Mouse (Mus musculus): ENCODE measurements around the gene Ecsit. TPM values are rescaled to one million over a fixed set of nuclear protein-coding genes. Genes with fewer than 3 reads are reported as not detected.
A peak's percentile ranks its signal among the peaks of the same experiment; 100 is the strongest.

Ecsit gene
- polyA plus RNA-seq (2015; fragmentation: Nextera tagmentation; extraction: Ambion mirVana): 63.9 and 65.5 TPM in 2 replicates

DNA sequence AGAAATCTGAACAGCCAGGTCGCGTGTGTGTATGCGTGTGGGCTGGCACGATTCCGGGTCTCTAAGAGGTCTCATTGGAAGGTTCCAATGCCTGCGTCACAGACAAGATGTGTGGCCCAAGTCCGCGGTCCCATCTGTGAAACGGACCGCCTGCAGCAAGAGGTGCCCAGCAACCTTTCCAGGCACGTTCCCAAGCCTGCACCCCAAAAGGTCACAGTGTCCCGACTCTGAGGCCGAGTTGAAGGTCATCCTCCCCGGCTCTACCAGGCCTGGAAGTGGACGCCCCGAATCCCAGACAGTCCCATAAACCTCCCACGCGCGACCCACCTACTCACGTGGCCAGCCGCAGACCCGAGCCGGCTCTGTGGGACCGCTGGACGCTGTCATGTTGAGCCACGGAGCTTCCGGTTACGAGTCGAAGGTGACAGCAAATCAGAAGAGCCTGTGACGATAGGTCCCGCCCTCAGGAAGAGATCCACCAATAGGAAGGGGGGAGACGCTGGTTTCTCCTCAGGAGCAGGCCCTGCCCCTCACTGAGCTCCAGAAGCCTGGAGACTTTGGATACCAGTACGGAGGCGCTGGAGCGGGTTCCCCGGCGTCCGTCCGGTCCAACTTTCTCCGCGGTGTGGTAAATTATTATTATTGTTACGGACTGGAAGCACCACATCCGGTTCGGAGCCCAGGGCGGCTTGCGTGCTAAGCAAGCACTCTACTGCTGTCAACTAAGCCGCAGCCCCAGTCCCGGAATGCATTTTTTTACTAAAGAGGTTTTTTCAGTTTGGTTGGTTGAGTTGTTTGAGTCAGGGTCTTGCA is at the start of gene Ecsit:
Gene Ecsit (minus strand): TSS at position 417 of the 813 bp plus-strand sequence.
- Histone ChIP-seq H3K9ac (replicated peaks) (peak within 1 kb of the TSS; percentile 65), H3K36me3 (peaks cover 8% of the 10 kb centered on the region; the same call in 1 of the 2 replicates), H3K4me1 (peaks cover 27% of the 10 kb centered on the region), H3K27ac (replicated peaks) (peak within 1 kb of the TSS; percentile 86), H3K27me3 (replicated peaks) (no peaks in the 10 kb centered on the region), H3K9me3 (replicated peaks) (no peaks in the 10 kb centered on the region), H3K4me2 (peak within 1 kb of the TSS; percentile 78), H3K4me3 (replicated peaks) (peak within 1 kb of the TSS; percentile 63)
- under 1% methylated on average over 48 of the region's 48 CpGs for WGBS
- peak; percentile 99 for ATAC-seq (ENCODE audit: low FRiP score)

DNA sequence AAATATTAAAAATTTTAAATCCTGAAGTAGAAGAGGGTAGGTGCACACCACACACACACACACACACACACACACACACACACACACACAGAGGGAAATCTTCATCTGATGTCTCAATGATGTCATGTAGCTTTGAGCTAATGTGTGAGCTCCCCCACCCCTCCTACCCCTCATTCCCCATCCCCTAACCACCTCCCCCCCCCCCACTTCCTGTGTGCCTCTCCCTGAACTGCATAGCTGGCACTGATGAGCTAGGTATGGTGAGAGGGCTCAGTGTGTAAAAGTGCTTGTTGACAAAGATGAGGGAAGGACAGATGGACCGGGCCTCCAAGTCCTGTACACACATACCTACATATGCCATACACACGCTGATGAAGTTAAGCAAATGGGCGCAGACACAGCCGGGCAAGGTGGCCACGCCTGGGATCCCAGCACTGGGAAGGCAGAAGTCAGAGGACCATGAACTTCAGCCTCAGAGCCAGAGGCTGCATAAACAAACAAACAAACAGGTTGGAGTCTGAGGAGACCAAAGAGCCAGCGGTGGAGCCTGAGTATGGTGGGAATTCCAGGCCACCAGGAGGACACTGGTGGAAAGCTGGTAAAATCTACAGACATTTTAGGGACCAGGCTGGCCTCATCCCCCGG is 49.1 kb upstream of the Ecsit start:
- ATAC-seq (ENCODE audit: low FRiP score): no peak
- no peaks in the 10 kb centered on the region for H3K36me3 ChIP-seq
- H3K4me3 ChIP-seq (replicated peaks): no peak overlapping the region
- no peak overlapping the region for H3K4me2 ChIP-seq
- H3K9me3 ChIP-seq (replicated peaks): no peaks in the 10 kb centered on the region
- WGBS: 93% methylated on average over 7 of the region's 7 CpGs
- peaks cover 27% of the 10 kb centered on the region for H3K27me3 ChIP-seq (replicated peaks)
- no peak overlapping the region for H3K27ac ChIP-seq (replicated peaks)
- H3K4me1 ChIP-seq: peaks cover 12% of the 10 kb centered on the region
- no peak overlapping the region for H3K9ac ChIP-seq (replicated peaks)

DNA sequence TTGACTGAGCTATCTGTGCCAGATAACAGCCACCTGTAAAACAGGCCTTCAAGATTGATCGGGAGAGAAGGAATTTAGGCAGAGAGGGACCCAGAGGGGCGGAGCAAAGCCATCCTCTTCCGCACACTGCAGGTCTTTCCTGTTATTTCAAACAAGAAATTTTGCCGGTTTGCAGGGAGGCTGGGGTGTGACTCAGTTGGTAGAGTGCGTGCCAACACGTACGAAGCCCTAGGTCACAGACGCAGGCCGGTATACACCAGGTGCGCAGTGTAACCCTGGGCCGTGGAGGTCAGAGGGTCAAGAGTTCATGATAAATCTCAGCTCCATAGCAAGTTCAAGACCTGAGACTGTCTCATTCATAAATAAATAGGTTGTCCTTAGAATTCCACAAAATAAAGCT is 47.0 kb upstream of the Ecsit start:
- no peak overlapping the region for H3K4me3 ChIP-seq (replicated peaks)
- no peaks in the 10 kb centered on the region for H3K9me3 ChIP-seq (replicated peaks)
- whole genome bisulfite sequencing: 51% methylated on average over 11 of the region's 11 CpGs
- no peak overlapping the region for H3K27ac ChIP-seq (replicated peaks)
- H3K27me3 ChIP-seq (replicated peaks): peaks cover 27% of the 10 kb centered on the region
- peak overlapping the region; percentile 46 for H3K4me2 ChIP-seq
- H3K9ac ChIP-seq (replicated peaks): no peak overlapping the region
- H3K36me3 ChIP-seq: no peaks in the 10 kb centered on the region
- peaks cover 11% of the 10 kb centered on the region for H3K4me1 ChIP-seq
- no peak for ATAC-seq (ENCODE audit: low FRiP score)

DNA sequence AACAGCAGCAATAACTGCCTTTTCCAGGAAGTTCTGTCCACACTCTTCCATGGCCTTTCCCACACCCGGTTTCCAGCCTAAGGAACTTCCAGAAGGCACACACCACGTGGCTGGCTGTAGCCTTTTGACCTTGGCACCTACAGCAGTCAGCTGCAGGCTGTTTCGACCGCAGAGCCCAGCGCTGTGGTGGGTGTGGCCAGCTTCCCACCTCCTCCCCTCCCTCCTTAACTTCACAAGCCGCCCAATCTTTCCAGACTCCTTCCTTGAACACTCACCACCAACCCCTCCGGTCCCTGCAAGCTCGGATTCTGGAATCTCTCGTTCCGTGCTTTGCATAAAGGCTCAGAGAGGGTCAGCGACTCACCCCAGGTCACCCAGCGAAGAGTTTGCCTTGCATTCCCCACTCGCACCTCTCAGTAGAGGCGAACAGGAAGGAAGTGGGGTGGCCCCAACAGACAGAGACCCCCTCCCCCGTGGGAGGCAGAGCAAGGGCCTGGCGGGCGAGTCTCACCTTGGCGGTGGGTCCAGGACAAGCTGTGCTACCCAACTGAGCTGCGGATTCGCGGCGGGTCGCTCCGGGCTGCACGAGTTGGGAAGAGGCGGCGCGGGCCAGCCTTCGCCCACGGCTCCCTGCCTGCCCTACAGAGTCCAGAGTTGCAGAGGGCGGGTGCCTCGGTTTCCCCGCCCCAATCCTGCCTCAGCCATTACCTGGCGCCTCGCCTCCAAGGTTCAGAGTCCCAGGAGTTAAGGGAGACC is 46.2 kb upstream of the Ecsit start:
- Histone ChIP-seq H3K36me3 (no peaks in the 10 kb centered on the region), H3K4me3 (replicated peaks) (peak overlapping the region; percentile 19)

DNA sequence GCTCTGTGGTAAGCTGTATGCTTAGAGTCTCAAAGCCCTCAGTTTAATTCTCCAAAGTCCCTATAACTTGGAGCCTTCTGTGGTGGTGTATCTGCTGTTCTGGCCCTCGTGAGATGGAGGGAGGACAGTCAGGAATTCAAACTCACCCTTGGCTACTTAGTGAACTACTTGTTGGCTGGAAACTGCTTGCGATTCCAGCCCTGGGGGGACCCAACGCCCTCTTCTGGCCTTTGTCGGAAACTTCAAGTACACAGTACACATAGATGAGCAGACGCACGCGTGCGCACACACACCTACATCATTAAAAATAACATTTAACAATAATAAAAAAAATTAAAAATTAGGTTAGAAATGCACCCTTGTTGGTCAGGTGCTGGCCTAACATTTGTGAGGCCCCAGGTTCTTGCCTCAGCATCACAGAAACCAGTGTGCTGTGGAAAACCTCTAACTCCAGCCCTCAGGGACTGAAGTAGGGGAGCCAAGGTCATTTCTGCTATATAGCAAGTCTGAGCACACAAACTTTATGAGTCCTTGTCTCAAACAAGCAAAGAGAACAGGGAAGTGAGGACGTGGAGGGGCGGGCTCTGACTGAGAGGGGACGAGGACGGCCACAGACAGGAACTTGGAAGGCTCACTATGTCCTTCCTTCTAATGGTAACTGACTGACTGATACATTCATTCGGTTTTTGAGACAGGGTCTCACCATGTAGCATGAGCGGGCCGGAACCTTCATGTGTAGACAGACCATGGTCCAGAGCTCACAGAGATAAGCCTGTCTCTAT is 40.2 kb upstream of the Ecsit start:
- no peak overlapping the region for H3K4me3 ChIP-seq (replicated peaks)
- WGBS: 91% methylated on average over 15 of the region's 15 CpGs

More for the DNA sequence above, 46.2 kb upstream of the Ecsit start:
- peaks cover 9% of the 10 kb centered on the region for H3K4me1 ChIP-seq
- peaks cover 27% of the 10 kb centered on the region for H3K27me3 ChIP-seq (replicated peaks)
- ATAC-seq (ENCODE audit: low FRiP score): no peak
- H3K9ac ChIP-seq (replicated peaks): no peak overlapping the region
- H3K27ac ChIP-seq (replicated peaks): no peak overlapping the region
- peak overlapping the region; percentile 46 for H3K4me2 ChIP-seq
- 3% methylated on average over 35 of the region's 35 CpGs for WGBS
- H3K9me3 ChIP-seq (replicated peaks): no peaks in the 10 kb centered on the region

DNA sequence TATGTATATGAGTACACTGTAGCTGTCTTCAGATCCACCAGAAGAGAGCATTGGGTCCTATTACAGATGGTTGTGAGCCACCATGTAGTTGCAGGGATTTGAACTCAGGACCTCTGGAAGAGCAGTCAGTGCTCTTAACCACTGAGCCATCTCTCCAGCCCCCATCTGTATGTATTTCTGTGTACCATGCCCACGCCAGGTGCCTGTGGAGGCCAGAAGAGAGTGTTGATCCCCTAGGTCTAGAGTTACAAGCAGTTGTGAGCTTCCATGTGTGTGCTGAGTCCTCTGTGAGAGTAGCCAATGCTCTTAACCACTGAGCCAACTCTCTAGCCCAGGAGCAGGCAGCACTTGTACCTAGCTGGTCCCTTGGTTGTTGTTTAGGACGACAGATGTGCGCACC is 38.9 kb upstream of the Ecsit start:
- WGBS: 91% methylated on average over 3 of the region's 3 CpGs
- no peaks in the 10 kb centered on the region for H3K4me1 ChIP-seq
- no peak overlapping the region for H3K27ac ChIP-seq (replicated peaks)
- H3K4me2 ChIP-seq: no peak overlapping the region
- H3K9me3 ChIP-seq (replicated peaks): no peaks in the 10 kb centered on the region
- no peak for ATAC-seq (ENCODE audit: low FRiP score)
- peaks cover 6% of the 10 kb centered on the region; the same call in 1 of the 2 replicates for H3K27me3 ChIP-seq (replicated peaks)
- H3K36me3 ChIP-seq: no peaks in the 10 kb centered on the region
- no peak overlapping the region for H3K4me3 ChIP-seq (replicated peaks)
- no peak overlapping the region for H3K9ac ChIP-seq (replicated peaks)

More for the DNA sequence above, 40.2 kb upstream of the Ecsit start:
- H3K27me3 ChIP-seq (replicated peaks): peaks cover 9% of the 10 kb centered on the region
- no peaks in the 10 kb centered on the region for H3K9me3 ChIP-seq (replicated peaks)
- H3K36me3 ChIP-seq: no peaks in the 10 kb centered on the region
- H3K9ac ChIP-seq (replicated peaks): no peak overlapping the region
- no peak overlapping the region for H3K27ac ChIP-seq (replicated peaks)
- H3K4me2 ChIP-seq: no peak overlapping the region
- ATAC-seq (ENCODE audit: low FRiP score): no peak
- H3K4me1 ChIP-seq: no peaks in the 10 kb centered on the region

DNA sequence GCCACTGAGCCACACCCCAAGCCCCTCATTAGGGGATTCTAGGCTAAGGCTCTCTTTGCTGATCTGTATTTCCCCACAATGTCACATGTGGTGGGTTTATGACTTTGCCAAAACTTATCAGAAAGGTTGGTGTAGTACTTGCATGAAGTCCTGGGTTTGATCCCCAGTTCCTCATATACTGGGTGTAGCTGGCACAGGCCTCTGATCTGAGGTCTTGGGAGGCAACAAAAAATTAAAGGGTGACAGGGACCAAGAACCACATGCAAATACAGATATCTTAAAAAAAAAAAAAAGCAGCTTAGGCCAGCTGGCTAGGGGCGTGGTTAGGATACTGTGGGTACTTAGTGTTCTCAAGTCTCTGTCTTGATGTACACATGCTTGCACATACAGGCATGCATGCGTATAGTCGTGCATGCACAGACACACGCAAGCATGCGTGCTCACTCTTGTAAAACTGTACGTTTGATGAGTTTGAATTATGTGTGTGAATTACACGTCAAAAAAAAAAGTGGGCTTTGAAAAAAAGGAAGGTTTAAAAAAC is 37.9 kb upstream of the Ecsit start:
- Histone ChIP-seq H3K36me3 (no peaks in the 10 kb centered on the region), H3K4me1 (peaks cover under 1% of the 10 kb centered on the region; the same call in 1 of the 2 replicates), H3K27me3 (replicated peaks) (peaks cover 6% of the 10 kb centered on the region; the same call in 1 of the 2 replicates), H3K4me3 (replicated peaks) (no peak overlapping the region), H3K9ac (replicated peaks) (no peak overlapping the region), H3K27ac (replicated peaks) (no peak overlapping the region), H3K4me2 (no peak overlapping the region), H3K9me3 (replicated peaks) (no peaks in the 10 kb centered on the region)
- ATAC-seq (ENCODE audit: low FRiP score): no peak
- WGBS: 91% methylated on average over 7 of the region's 7 CpGs

DNA sequence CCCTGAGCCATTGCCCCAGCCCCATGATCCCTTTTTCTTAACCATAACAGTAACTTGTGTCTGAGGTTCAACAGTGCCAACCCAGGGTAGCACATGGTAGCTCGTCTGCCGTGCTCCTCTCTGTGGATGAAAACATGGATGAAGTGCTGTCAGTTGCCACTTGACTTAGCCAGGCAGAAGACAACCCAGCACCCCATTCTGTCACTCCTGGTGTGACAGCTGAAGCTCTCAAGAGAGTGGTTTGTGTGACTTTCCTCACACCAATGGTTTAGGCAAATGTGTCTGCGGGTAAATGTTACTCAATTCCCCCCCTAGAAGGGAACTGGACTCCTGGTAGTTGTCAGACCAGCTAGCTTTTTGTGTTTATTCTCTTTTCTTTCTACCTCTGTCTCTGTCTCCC is 36.8 kb upstream of the Ecsit start:
- no peak overlapping the region for H3K4me2 ChIP-seq
- no peak overlapping the region for H3K9ac ChIP-seq (replicated peaks)
- WGBS: 82% methylated on average over 3 of the region's 3 CpGs
- H3K4me3 ChIP-seq (replicated peaks): no peak overlapping the region
- peaks cover 9% of the 10 kb centered on the region for H3K4me1 ChIP-seq
- no peak overlapping the region for H3K27ac ChIP-seq (replicated peaks)
- no peaks in the 10 kb centered on the region for H3K9me3 ChIP-seq (replicated peaks)
- peaks cover 6% of the 10 kb centered on the region; the same call in 1 of the 2 replicates for H3K27me3 ChIP-seq (replicated peaks)
- H3K36me3 ChIP-seq: no peaks in the 10 kb centered on the region
- ATAC-seq (ENCODE audit: low FRiP score): no peak

DNA sequence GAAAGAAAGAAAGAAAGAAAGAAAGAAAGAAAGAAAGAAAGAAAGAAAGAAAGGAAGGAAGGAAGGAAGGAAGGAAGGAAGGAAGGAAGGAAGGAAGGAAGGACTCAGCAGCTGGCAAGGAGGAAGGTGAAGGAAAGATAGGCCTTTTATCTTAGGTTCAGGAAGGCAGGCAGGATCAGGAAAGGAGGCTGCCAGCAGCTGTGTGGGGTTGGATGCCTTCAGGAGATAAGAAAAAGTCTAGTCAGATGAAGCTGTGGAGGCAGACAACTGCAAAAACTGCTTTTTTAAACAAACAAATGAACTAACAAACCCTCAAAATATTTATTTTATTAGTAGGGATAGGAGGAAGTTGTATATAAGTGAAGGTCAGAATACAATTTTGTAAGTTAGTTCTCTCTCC is 36.3 kb upstream of the Ecsit start:
- no peak for ATAC-seq (ENCODE audit: low FRiP score)
- no peak overlapping the region for H3K4me3 ChIP-seq (replicated peaks)
- H3K4me1 ChIP-seq: peaks cover 9% of the 10 kb centered on the region
- H3K36me3 ChIP-seq: no peaks in the 10 kb centered on the region
- H3K27ac ChIP-seq (replicated peaks): no peak overlapping the region
- H3K4me2 ChIP-seq: no peak overlapping the region
- no peaks in the 10 kb centered on the region for H3K9me3 ChIP-seq (replicated peaks)
- H3K9ac ChIP-seq (replicated peaks): no peak overlapping the region
- H3K27me3 ChIP-seq (replicated peaks): peaks cover 6% of the 10 kb centered on the region; the same call in 1 of the 2 replicates

DNA sequence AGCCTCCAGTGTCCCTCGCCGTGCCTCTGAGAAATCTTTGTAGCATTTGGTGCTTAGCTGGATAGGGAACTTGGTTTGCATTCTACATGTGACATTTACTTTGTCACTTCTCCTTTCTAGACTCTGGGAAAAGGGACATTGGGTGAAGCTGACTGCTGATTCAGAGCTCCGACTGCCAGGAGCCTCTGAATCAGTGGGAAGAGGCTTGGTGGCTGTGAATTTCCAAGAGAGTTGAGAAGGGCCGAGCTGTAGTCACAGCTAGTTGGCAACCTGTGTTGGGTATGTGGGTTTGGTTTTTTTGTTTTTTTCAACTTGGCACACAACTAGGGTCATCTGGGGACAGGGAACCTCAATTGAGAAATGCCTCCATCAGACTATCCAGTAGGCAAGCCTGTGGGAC is 34.3 kb upstream of the Ecsit start:
- Histone ChIP-seq H3K27ac (replicated peaks) (no peak overlapping the region), H3K36me3 (no peaks in the 10 kb centered on the region), H3K4me1 (peaks cover 24% of the 10 kb centered on the region), H3K27me3 (replicated peaks) (peaks cover 6% of the 10 kb centered on the region; the same call in 1 of the 2 replicates), H3K9ac (replicated peaks) (no peak overlapping the region), H3K9me3 (replicated peaks) (no peaks in the 10 kb centered on the region), H3K4me2 (no peak overlapping the region), H3K4me3 (replicated peaks) (no peak overlapping the region)
- ATAC-seq (ENCODE audit: low FRiP score): no peak
- WGBS: 90% methylated on average over 4 of the region's 4 CpGs
